Mouse (Mus musculus) testis, postnatal 10 days (tissue): ENCODE data around the gene Gpr85.

ENCODE experiments used
- DNase-seq: peaks from one replicate; pipeline ENCODE4 v3.0.0; 2021; ENCODE audit warnings: low spot score

Gene Gpr85

DNA sequence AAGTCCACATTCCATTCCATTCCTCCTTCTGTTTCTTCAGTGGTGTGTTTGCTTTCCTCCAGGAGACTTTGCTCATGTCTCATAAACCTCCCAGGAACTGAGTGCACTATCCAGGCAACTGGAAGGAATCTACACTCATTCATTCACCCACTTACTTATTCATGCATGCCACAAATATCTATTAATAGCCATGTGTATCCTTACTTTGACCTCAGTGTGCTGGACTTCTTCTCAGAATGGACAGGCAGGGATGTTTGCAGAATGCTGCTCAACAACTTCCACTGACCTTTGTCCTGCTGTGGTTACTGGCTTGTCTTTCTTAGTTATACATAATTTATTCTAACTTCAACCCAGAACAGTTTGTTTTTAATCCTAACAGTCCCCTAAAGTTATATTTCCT, 23.1 kb downstream of the Gpr85 start:
- no peak for DNase-seq

DNA sequence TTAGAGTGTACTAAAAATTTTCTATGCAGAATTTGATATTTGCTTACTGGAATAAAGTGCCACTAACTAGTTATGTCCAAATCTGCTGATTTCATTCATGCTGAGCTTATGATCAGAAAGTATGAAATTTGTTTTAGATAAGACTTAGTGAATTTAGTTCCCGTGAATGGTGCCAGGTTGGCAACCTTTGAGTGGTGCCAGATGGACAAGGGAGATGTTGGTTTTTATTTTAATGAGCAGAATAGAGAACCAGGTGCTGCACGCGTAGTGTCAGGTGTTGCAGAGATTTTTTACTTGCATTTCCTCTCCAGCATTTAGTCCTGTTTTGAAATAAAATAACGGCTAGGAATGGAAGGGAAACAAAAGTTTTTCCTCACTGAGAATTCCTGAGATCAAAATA, 27.6 kb downstream of the Gpr85 start:
- DNase-seq, result no peak

- DNase-seq, result no peak
These were observed 39.7 kb downstream of the Gpr85 start for GRCm38 (mm10) chr6:13800071-13800470.

DNA sequence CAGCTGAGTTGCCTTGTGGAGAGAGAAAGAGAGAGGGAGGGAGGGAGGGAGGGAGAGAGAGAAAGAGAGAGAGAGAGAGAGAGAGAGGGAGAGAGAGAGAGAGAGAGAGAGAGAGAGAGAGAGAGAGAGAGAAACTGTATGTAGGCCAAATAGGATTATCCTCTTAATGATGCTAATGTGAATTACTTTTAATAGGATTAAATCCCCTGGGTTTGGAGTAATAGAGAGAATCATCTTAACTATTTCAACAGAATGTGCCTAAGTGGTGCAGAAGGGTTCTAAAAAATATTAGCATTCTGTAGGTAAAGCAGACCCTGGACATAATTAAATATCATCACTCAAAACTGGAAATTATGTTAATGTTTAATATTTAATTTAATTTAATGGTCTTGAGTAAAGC, 42.4 kb downstream of the Gpr85 start:
- no peak for DNase-seq
